Mouse (Mus musculus) hindbrain, embryonic 12.5 days (tissue): ENCODE results near the gene Gjc1. TPM values are rescaled to one million over a fixed set of nuclear protein-coding genes. Genes with fewer than 3 reads are reported as not detected.
A peak's percentile ranks its signal among the peaks of the same experiment; 100 is the strongest.

Source experiments
- ATAC-seq: fragments of 200-750 bp; cut with Nextera tagmentation; 2 replicates; pipeline ENCODE4 v1.8.0; 2017; ENCODE audit warnings: moderate TSS enrichment; ENCODE audit not compliant: low FRiP score
- H3K27ac ChIP-seq: fragments of 300-500 bp; sonication (generic); 2 replicates; pipeline ENCODE4 v1.5.1; 2016; ENCODE audit warnings: mild to moderate bottlenecking
- H3K27me3 ChIP-seq: fragments of 300-500 bp; sonication (generic); 2 replicates; pipeline ENCODE4 v1.6.1; 2016; ENCODE audit warnings: mild to moderate bottlenecking
- H3K36me3 ChIP-seq: fragments of 300-500 bp; sonication (generic); 2 replicates; pipeline ENCODE4 v1.6.1; 2016; ENCODE audit warnings: mild to moderate bottlenecking
- H3K4me1 ChIP-seq: fragments of 300-500 bp; sonication (generic); 2 replicates; pipeline ENCODE4 v1.6.1; 2016
- H3K4me2 ChIP-seq: fragments of 300-500 bp; sonication (generic); replicated peaks from 2 replicates; pipeline ENCODE4 v1.6.1; 2016; ENCODE audit warnings: mild to moderate bottlenecking
- H3K4me3 ChIP-seq: fragments of 300-500 bp; sonication (generic); 2 replicates; pipeline ENCODE4 v1.5.1; 2016; ENCODE audit warnings: mild to moderate bottlenecking
- H3K9ac ChIP-seq: fragments of 300-500 bp; sonication (generic); 2 replicates; pipeline ENCODE4 v1.6.1; 2016; ENCODE audit warnings: mild to moderate bottlenecking, moderate library complexity
- H3K9me3 ChIP-seq: fragments of 300-500 bp; sonication (generic); replicated peaks from 2 replicates; pipeline ENCODE4 v1.6.1; 2016; ENCODE audit warnings: mild to moderate bottlenecking
- WGBS: fragments of 180-500 bp; shearing (Covaris S2); methylation state at CpG from one replicate; pipeline ENCODE4 v1.1.7; 2016; 5-methylcytosine and 5-hydroxymethylcytosine counted together
- polyA plus RNA-seq: library from polyadenylated mRNA; unstranded; fragments of >200 nt; fragmentation: Nextera tagmentation; extraction: Ambion mirVana; gene quantifications from 2 replicates; pipeline ENCODE4 v1.2.1, GENCODE M21; 2016

The Gjc1 gene
- polyA plus RNA-seq, 1 experiment from 2014 or later: 81.3 TPM

GRCm38 (mm10) chr11:102778165-102778564 is 41.3 kb downstream of the Gjc1 start:
- H3K4me2 ChIP-seq: peak overlapping the region; percentile 50
- no peak overlapping the region; the same call in 1 of the 2 replicates for H3K4me3 ChIP-seq

GRCm38 (mm10) chr11:102777598-102777997 is 41.9 kb downstream of the Gjc1 start:
- Histone ChIP-seq H3K27ac (no peak overlapping the region), H3K9me3 (no peaks in the 10 kb centered on the region), H3K4me1 (peaks cover 45% of the 10 kb centered on the region), H3K27me3 (no peaks in the 10 kb centered on the region), H3K4me3 (peak overlapping the region; percentile 11; the same call in 1 of the 2 replicates), H3K9ac (peak overlapping the region; percentile 56), H3K36me3 (peaks cover 11% of the 10 kb centered on the region), H3K4me2 (peak overlapping the region; percentile 50)
- ATAC-seq: no peak
- 28% methylated on average over 21 of the region's 21 CpGs for WGBS

More at GRCm38 (mm10) chr11:102778165-102778564, 41.3 kb downstream of the Gjc1 start:
- peak overlapping the region; percentile 56 for H3K9ac ChIP-seq
- H3K27ac ChIP-seq: no peak overlapping the region
- H3K36me3 ChIP-seq: peaks cover 11% of the 10 kb centered on the region
- WGBS: 39% methylated on average over 14 of the region's 14 CpGs
- H3K4me1 ChIP-seq: peaks cover 40% of the 10 kb centered on the region
- no peaks in the 10 kb centered on the region for H3K9me3 ChIP-seq
- H3K27me3 ChIP-seq: no peaks in the 10 kb centered on the region
- ATAC-seq: no peak

GRCm38 (mm10) chr11:102774621-102775141 is 44.8 kb downstream of the Gjc1 start:
- Histone ChIP-seq H3K4me3 (peak overlapping the region; percentile 57), H3K9ac (peak overlapping the region; percentile 86), H3K27me3 (peaks cover 4% of the 10 kb centered on the region; the same call in 1 of the 2 replicates), H3K4me2 (peak overlapping the region; percentile 92), H3K27ac (peak overlapping the region; percentile 96), H3K9me3 (no peaks in the 10 kb centered on the region), H3K4me1 (peaks cover 70% of the 10 kb centered on the region), H3K36me3 (peaks cover 11% of the 10 kb centered on the region)
- ATAC-seq: peak; percentile 86
- WGBS: 2% methylated on average over 25 of the region's 25 CpGs

GRCm38 (mm10) chr11:102773713-102774611 is 45.5 kb downstream of the Gjc1 start:
- H3K9me3 ChIP-seq: no peaks in the 10 kb centered on the region
- H3K9ac ChIP-seq: peak overlapping the region; percentile 86
- peak overlapping the region; percentile 57 for H3K4me3 ChIP-seq
- H3K4me1 ChIP-seq: peaks cover 75% of the 10 kb centered on the region
- H3K4me2 ChIP-seq: peak overlapping the region; percentile 92
- peaks cover 4% of the 10 kb centered on the region; the same call in 1 of the 2 replicates for H3K27me3 ChIP-seq
- peaks cover 11% of the 10 kb centered on the region for H3K36me3 ChIP-seq
- peak; percentile 55 for ATAC-seq
- peak overlapping the region; percentile 96 for H3K27ac ChIP-seq
- WGBS: 2% methylated on average over 45 of the region's 46 CpGs

- H3K27me3 ChIP-seq: peaks cover 4% of the 10 kb centered on the region; the same call in 1 of the 2 replicates
- 63% methylated on average over 18 of the region's 18 CpGs for WGBS
- peak overlapping the region; percentile 92 for H3K4me2 ChIP-seq
- H3K4me3 ChIP-seq: no peak overlapping the region
- ATAC-seq: no peak
- no peaks in the 10 kb centered on the region for H3K9me3 ChIP-seq
- peak overlapping the region; percentile 96 for H3K27ac ChIP-seq
- peaks cover 73% of the 10 kb centered on the region for H3K4me1 ChIP-seq
- H3K36me3 ChIP-seq: peaks cover 11% of the 10 kb centered on the region
- peak overlapping the region; percentile 86 for H3K9ac ChIP-seq
Measured at GRCm38 (mm10) chr11:102772771-102773700, 46.5 kb downstream of the Gjc1 start.

GRCm38 (mm10) chr11:102771916-102772714 is 47.4 kb downstream of the Gjc1 start:
- Histone ChIP-seq H3K4me3 (no peak overlapping the region), H3K9ac (peak overlapping the region; percentile 86), H3K4me2 (peak overlapping the region; percentile 31), H3K27me3 (peaks cover 4% of the 10 kb centered on the region; the same call in 1 of the 2 replicates), H3K4me1 (peaks cover 74% of the 10 kb centered on the region), H3K27ac (peak overlapping the region; percentile 40), H3K9me3 (no peaks in the 10 kb centered on the region), H3K36me3 (peaks cover 11% of the 10 kb centered on the region)
- ATAC-seq: no peak
- WGBS: 22% methylated on average over 16 of the region's 16 CpGs

GRCm38 (mm10) chr11:102770662-102771435 is 48.7 kb downstream of the Gjc1 start:
- H3K36me3 ChIP-seq: no peaks in the 10 kb centered on the region
- no peak overlapping the region for H3K4me3 ChIP-seq
- H3K27ac ChIP-seq: no peak overlapping the region
- H3K4me2 ChIP-seq: no peak overlapping the region
- ATAC-seq: no peak
- H3K9me3 ChIP-seq: no peaks in the 10 kb centered on the region
- peaks cover 4% of the 10 kb centered on the region; the same call in 1 of the 2 replicates for H3K27me3 ChIP-seq
- 41% methylated on average over 15 of the region's 15 CpGs for WGBS
- H3K9ac ChIP-seq: peak overlapping the region; percentile 19; the same call in 1 of the 2 replicates
- H3K4me1 ChIP-seq: peaks cover 71% of the 10 kb centered on the region

GRCm38 (mm10) chr11:102769993-102770661 is 49.4 kb downstream of the Gjc1 start:
- 0 out of 2 replicates have a peak overlapping the region, but pooled peaks have one; percentile 19 for H3K9ac ChIP-seq
- no peak overlapping the region for H3K4me3 ChIP-seq
- no peaks in the 10 kb centered on the region for H3K9me3 ChIP-seq
- H3K27ac ChIP-seq: no peak overlapping the region
- H3K4me1 ChIP-seq: peaks cover 65% of the 10 kb centered on the region
- 84% methylated on average over 12 of the region's 12 CpGs for WGBS
- H3K4me2 ChIP-seq: no peak overlapping the region
- H3K27me3 ChIP-seq: peaks cover 4% of the 10 kb centered on the region; the same call in 1 of the 2 replicates
- H3K36me3 ChIP-seq: no peaks in the 10 kb centered on the region
- no peak for ATAC-seq

GRCm38 (mm10) chr11:102769141-102769540 is 50.4 kb downstream of the Gjc1 start:
- Histone ChIP-seq H3K9ac (no peak overlapping the region), H3K4me1 (peaks cover 60% of the 10 kb centered on the region), H3K27ac (no peak overlapping the region), H3K4me2 (no peak overlapping the region), H3K27me3 (peaks cover 4% of the 10 kb centered on the region; the same call in 1 of the 2 replicates), H3K9me3 (no peaks in the 10 kb centered on the region), H3K36me3 (no peaks in the 10 kb centered on the region), H3K4me3 (no peak overlapping the region)
- ATAC-seq: no peak
- 91% methylated on average over 6 of the region's 6 CpGs for WGBS

GRCm38 (mm10) chr11:102767055-102767670 is 52.3 kb downstream of the Gjc1 start:
- Histone ChIP-seq H3K27me3 (peaks cover 21% of the 10 kb centered on the region), H3K4me2 (no peak overlapping the region), H3K9ac (no peak overlapping the region), H3K36me3 (no peaks in the 10 kb centered on the region), H3K4me3 (no peak overlapping the region), H3K4me1 (peaks cover 59% of the 10 kb centered on the region), H3K9me3 (no peaks in the 10 kb centered on the region), H3K27ac (0 out of 2 replicates have a peak overlapping the region, but pooled peaks have one; percentile 23)
- no peak for ATAC-seq
- 74% methylated on average over 6 of the region's 6 CpGs for WGBS
